Mouse (Mus musculus) midbrain, postnatal 0 days (tissue): Measurements from ENCODE around the gene Macrod1. TPM values are rescaled to one million over a fixed set of nuclear protein-coding genes. Genes with fewer than 3 reads are reported as not detected.

Experiments used
- ATAC-seq: fragments of 200-750 bp; cut with Nextera tagmentation; 2 replicates; pipeline ENCODE4 v1.8.0; 2017; ENCODE audit warnings: moderate number of reproducible peaks, mild to moderate bottlenecking, moderate TSS enrichment, moderate library complexity; ENCODE audit not compliant: low FRiP score
- DNase-seq: peaks from one replicate; pipeline ENCODE4 v3.0.0-alpha.2; 2015; ENCODE audit warnings: low spot score
- H3K27ac ChIP-seq: fragments of 300-500 bp; sonication (generic); 2 replicates; pipeline ENCODE4 v1.5.1; 2014; ENCODE audit warnings: low read depth, mild to moderate bottlenecking, low read length, mixed read lengths
- H3K27me3 ChIP-seq: fragments of 300-500 bp; sonication (generic); 2 replicates; pipeline ENCODE4 v1.6.1; 2014; ENCODE audit warnings: low read length, control low read depth, mixed read lengths; ENCODE audit not compliant: insufficient read depth
- H3K36me3 ChIP-seq: fragments of 300-500 bp; sonication (generic); 2 replicates; pipeline ENCODE4 v1.6.1; 2014; ENCODE audit warnings: low read length, control low read depth, mixed read lengths; ENCODE audit not compliant: insufficient read depth
- H3K4me1 ChIP-seq: fragments of 300-500 bp; sonication (generic); 2 replicates; pipeline ENCODE4 v1.6.1; 2014; ENCODE audit warnings: mild to moderate bottlenecking, control low read depth, antibody characterized with exemption, low read length, mixed read lengths; ENCODE audit not compliant: insufficient read depth
- H3K4me2 ChIP-seq: fragments of 300-500 bp; sonication (generic); 2 replicates; pipeline ENCODE4 v1.6.1; 2014; ENCODE audit warnings: low read depth, mild to moderate bottlenecking, low read length, mixed read lengths; ENCODE audit not compliant: poor library complexity, severe bottlenecking
- H3K4me3 ChIP-seq: fragments of 300-500 bp; sonication (generic); 2 replicates; pipeline ENCODE4 v1.5.1; 2014; ENCODE audit warnings: low read depth, mild to moderate bottlenecking, low read length, moderate library complexity
- H3K9ac ChIP-seq: fragments of 300-500 bp; sonication (generic); replicated peaks from 2 replicates; pipeline ENCODE4 v1.6.1; 2014; ENCODE audit warnings: mild to moderate bottlenecking, low read length, moderate library complexity, mixed read lengths; ENCODE audit not compliant: poor library complexity, severe bottlenecking
- H3K9me3 ChIP-seq: fragments of 300-500 bp; sonication (generic); 2 replicates; pipeline ENCODE4 v1.6.1; 2016; ENCODE audit warnings: low read length, control low read depth
- CTCF ChIP-seq: IDR thresholded peaks from 2 replicates; pipeline ENCODE4 v1.5.1; 2016; ENCODE audit warnings: antibody characterized with exemption, mild to moderate bottlenecking
- WGBS: fragments of 180-500 bp; shearing (Covaris S2); extraction: QIAGEN DNeasy Blood & Tissue Kit; methylation state at CpG from one replicate; pipeline ENCODE4 v1.1.7; 2014; 5-methylcytosine and 5-hydroxymethylcytosine counted together
- polyA plus RNA-seq: library from polyadenylated mRNA; unstranded; fragments of >200 nt; fragmentation: Nextera tagmentation; extraction: Ambion mirVana; gene quantifications from 2 replicates; pipeline ENCODE4 v1.2.1, GENCODE M21; 2015
- total RNA-seq: library from RNA; depleted of rRNA; stranded (reverse); fragments of >200 nt; gene quantifications from 2 replicates; pipeline ENCODE4 v1.2.3, GENCODE M21; 2014

Macrod1 gene
- total and polyA plus RNA-seq, 2 experiments from 2014 or later: 1.4 to 6.2 TPM

DNA sequence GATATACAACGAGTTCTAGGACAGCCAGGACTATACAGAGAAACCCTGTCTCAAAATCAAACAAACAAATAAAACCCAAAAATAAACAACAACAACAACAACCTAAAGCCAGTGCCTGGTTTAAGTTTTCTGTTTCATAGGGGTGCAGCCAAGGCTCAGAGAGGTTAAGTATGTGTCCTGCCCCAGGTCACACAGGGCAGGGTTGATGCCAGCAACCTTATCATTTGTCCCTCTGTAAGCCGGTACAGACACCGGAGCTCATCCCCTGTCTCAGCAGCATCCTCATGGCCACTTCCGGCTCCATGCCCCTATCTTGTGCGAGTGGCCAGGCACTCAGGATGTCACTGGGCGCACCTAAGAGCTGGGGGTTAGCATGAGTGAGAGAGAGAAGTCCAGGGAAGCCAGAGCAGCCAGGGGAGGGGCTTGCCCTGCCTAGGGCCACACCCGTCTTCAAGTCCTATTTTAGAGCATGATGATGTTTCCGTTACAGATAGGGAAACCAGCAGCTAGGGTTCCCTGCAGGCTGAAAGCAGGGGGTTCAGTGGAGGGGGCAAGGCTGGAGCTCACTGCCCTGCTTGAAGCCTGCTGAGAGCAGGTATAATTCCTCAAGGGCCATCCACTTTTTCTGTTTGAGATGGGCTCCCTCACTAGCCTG lies 61.2 kb downstream of the Macrod1 start:
- H3K9ac ChIP-seq: no peak overlapping the region
- H3K4me2 ChIP-seq: no peak overlapping the region
- peaks cover 15% of the 10 kb centered on the region for H3K4me1 ChIP-seq
- H3K27me3 ChIP-seq: no peaks in the 10 kb centered on the region
- TF ChIP-seq CTCF: no peak
- no peak overlapping the region for H3K4me3 ChIP-seq
- DNase-seq (no peak), ATAC-seq (no peak)
- H3K36me3 ChIP-seq: no peaks in the 10 kb centered on the region
- no peaks in the 10 kb centered on the region for H3K9me3 ChIP-seq
- no peak overlapping the region for H3K27ac ChIP-seq
- WGBS: 81% methylated on average over 8 of the region's 8 CpGs

- DNase-seq (no peak), ATAC-seq (no peak)
- TF ChIP-seq CTCF: no peak
- no peaks in the 10 kb centered on the region for H3K27me3 ChIP-seq
- no peak overlapping the region for H3K4me2 ChIP-seq
- no peaks in the 10 kb centered on the region for H3K4me1 ChIP-seq
- H3K9ac ChIP-seq: no peak overlapping the region
- H3K4me3 ChIP-seq: no peak overlapping the region
- WGBS: 75% methylated on average over 11 of the region's 11 CpGs
- no peak overlapping the region for H3K27ac ChIP-seq
- no peaks in the 10 kb centered on the region for H3K36me3 ChIP-seq
- no peaks in the 10 kb centered on the region for H3K9me3 ChIP-seq
Observed at GRCm38 (mm10) chr19:7121252-7121651, 64.6 kb downstream of the Macrod1 start.

- Histone ChIP-seq H3K9ac (no peak overlapping the region), H3K27ac (no peak overlapping the region), H3K4me1 (no peaks in the 10 kb centered on the region), H3K4me3 (no peak overlapping the region), H3K27me3 (no peaks in the 10 kb centered on the region), H3K9me3 (no peaks in the 10 kb centered on the region), H3K4me2 (no peak overlapping the region), H3K36me3 (no peaks in the 10 kb centered on the region)
- 48% methylated on average over 4 of the region's 4 CpGs for WGBS
- TF ChIP-seq CTCF: no peak
- DNase-seq: no peak
- 0 out of 2 replicates have a peak, but pooled peaks have one; percentile 13 for ATAC-seq
Observed at GRCm38 (mm10) chr19:7122277-7122676, 65.7 kb downstream of the Macrod1 start.

- no peak for DNase-seq
- Histone ChIP-seq H3K4me3 (no peak overlapping the region), H3K27ac (no peak overlapping the region), H3K27me3 (no peaks in the 10 kb centered on the region), H3K36me3 (no peaks in the 10 kb centered on the region), H3K9me3 (no peaks in the 10 kb centered on the region), H3K9ac (no peak overlapping the region), H3K4me2 (no peak overlapping the region), H3K4me1 (no peaks in the 10 kb centered on the region)
- ATAC-seq: peak; percentile 39; the same call in 1 of the 2 replicates
- no peak for TF ChIP-seq CTCF
- WGBS: 27% methylated on average over 10 of the region's 10 CpGs
Observed at GRCm38 (mm10) chr19:7122698-7123306, 66.2 kb downstream of the Macrod1 start.

DNA sequence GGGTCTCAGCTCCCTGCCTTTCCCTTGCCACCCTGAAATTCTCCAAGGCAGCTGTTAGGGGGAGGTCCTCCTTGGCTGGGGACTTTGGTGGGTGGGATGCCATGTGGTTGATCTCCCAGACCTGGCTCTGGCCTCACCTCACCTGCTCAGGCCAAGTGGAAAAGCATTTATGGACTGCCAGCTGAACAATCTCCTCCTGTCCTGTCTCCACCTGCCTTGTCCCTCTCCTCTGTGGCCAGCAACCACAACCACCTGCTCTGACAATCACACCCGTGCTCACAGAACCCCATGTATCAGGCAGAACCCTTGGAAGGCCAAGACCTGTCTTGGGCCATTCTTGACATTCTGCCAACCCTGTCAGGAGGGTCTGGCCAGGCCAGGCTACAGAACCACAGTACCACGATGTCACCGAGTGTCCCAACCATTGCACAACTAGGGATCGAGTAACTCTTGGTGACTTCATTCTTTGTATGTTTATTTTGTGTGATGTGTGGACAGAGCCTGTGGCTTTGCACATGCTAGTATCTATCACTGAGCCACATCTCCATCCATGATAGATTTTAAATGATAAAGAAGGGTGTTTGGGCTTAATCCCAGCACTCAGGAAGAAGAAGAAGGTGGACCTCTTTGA lies 69.0 kb downstream of the Macrod1 start:
- DNase-seq (no peak), ATAC-seq (no peak)
- no peak overlapping the region for H3K4me2 ChIP-seq
- H3K36me3 ChIP-seq: no peaks in the 10 kb centered on the region
- 89% methylated on average over 4 of the region's 4 CpGs for WGBS
- no peaks in the 10 kb centered on the region for H3K9me3 ChIP-seq
- H3K4me1 ChIP-seq: 0 out of 2 replicates have a peak, but pooled peaks cover 5% of the 10 kb centered on the region
- TF ChIP-seq CTCF: no peak
- no peak overlapping the region for H3K9ac ChIP-seq
- no peak overlapping the region for H3K27ac ChIP-seq
- no peak overlapping the region for H3K4me3 ChIP-seq
- no peaks in the 10 kb centered on the region for H3K27me3 ChIP-seq

GRCm38 (mm10) chr19:7126209-7126608 lies 69.6 kb downstream of the Macrod1 start:
- Histone ChIP-seq H3K27ac (no peak overlapping the region), H3K4me1 (0 out of 2 replicates have a peak, but pooled peaks cover 5% of the 10 kb centered on the region), H3K9ac (no peak overlapping the region), H3K36me3 (no peaks in the 10 kb centered on the region), H3K4me2 (no peak overlapping the region), H3K9me3 (no peaks in the 10 kb centered on the region), H3K4me3 (no peak overlapping the region), H3K27me3 (no peaks in the 10 kb centered on the region)
- TF ChIP-seq CTCF: no peak
- DNase-seq (no peak), ATAC-seq (no peak)
- WGBS: 81% methylated on average over 1 of the region's 1 CpGs
